Mouse (Mus musculus): Measurements from ENCODE around the gene Wdr86.
"Not testable (repeated sequence)": the region's sequence is repeated elsewhere in the genome, so short reads cannot be mapped to it uniquely, and the experiment has no call there.

The Wdr86 gene

GRCm38 (mm10) chr5:24733134-24733533 lies 2.6 kb upstream of the Wdr86 start:
- peak; percentile 87 for DNase-seq (ENCODE audit: low spot score)

GRCm38 (mm10) chr5:24730986-24731385 lies 459 bp upstream of the Wdr86 start:
- no peak for DNase-seq (ENCODE audit: low spot score)

GRCm38 (mm10) chr5:24729797-24730487 lies 585 bp downstream of the Wdr86 start:
- no peak for DNase-seq (ENCODE audit: low spot score)

- no peak for DNase-seq (ENCODE audit: low spot score)
Measured at GRCm38 (mm10) chr5:24726901-24727836, 3.4 kb downstream of the Wdr86 start.

- DNase-seq (ENCODE audit: low spot score) = no peak
Measured at GRCm38 (mm10) chr5:24725897-24726296, 4.6 kb downstream of the Wdr86 start.

- peak; percentile 85 for DNase-seq (ENCODE audit: low spot score)
Measured at GRCm38 (mm10) chr5:24724805-24725204, 5.7 kb downstream of the Wdr86 start.

- no peak for DNase-seq (ENCODE audit: low spot score)
Measured at GRCm38 (mm10) chr5:24724270-24724634, 6.3 kb downstream of the Wdr86 start.

GRCm38 (mm10) chr5:24723527-24724269 lies 6.8 kb downstream of the Wdr86 start:
- DNase-seq (ENCODE audit: low spot score) = no peak

GRCm38 (mm10) chr5:24719852-24720251 lies 10.7 kb downstream of the Wdr86 start:
- no peak for DNase-seq (ENCODE audit: low spot score)

- no peak for DNase-seq (ENCODE audit: low spot score)
Measured at GRCm38 (mm10) chr5:24718076-24718475, 12.5 kb downstream of the Wdr86 start.

- peak; percentile 52 for DNase-seq (ENCODE audit: low spot score)
Measured at GRCm38 (mm10) chr5:24713987-24714386, 16.5 kb downstream of the Wdr86 start.

- DNase-seq (ENCODE audit: low spot score) = no peak
Measured at GRCm38 (mm10) chr5:24713199-24713598, 17.3 kb downstream of the Wdr86 start.

- no peak for DNase-seq (ENCODE audit: low spot score)
Measured at GRCm38 (mm10) chr5:24711615-24712014, 18.9 kb downstream of the Wdr86 start.

- no peak for DNase-seq (ENCODE audit: low spot score)
Measured at GRCm38 (mm10) chr5:24709962-24710361, 20.6 kb downstream of the Wdr86 start.

- no peak for DNase-seq (ENCODE audit: low spot score)
Measured at GRCm38 (mm10) chr5:24704615-24705014, 25.9 kb downstream of the Wdr86 start.

GRCm38 (mm10) chr5:24701271-24701670 lies 29.3 kb downstream of the Wdr86 start:
- no peak for DNase-seq (ENCODE audit: low spot score)

- no peak for DNase-seq (ENCODE audit: low spot score)
Measured at GRCm38 (mm10) chr5:24696704-24697103, 33.8 kb downstream of the Wdr86 start.

- DNase-seq (ENCODE audit: low spot score) = no peak
Measured at GRCm38 (mm10) chr5:24687696-24688095, 42.8 kb downstream of the Wdr86 start.

- DNase-seq (ENCODE audit: low spot score) = not testable (repeated sequence)
Measured at GRCm38 (mm10) chr5:24686671-24687420, 43.7 kb downstream of the Wdr86 start.

GRCm38 (mm10) chr5:24686176-24686575 lies 44.4 kb downstream of the Wdr86 start:
- DNase-seq (ENCODE audit: low spot score) = no peak

GRCm38 (mm10) chr5:24685366-24686093 lies 45.0 kb downstream of the Wdr86 start, which contains the start of gene Nub1:
Gene Nub1 (plus strand): TSS chr5:24685532.
- DNase-seq (ENCODE audit: low spot score) = peak; percentile 100
